Mouse (Mus musculus) CD4-positive helper T cell, adult 2 months (primary cell): ENCODE data around the gene Mrs2.
"Not testable (repeated sequence)": the region's sequence is repeated elsewhere in the genome, so short reads cannot be mapped to it uniquely, and the experiment has no call there.

Experiments used
- DNase-seq: peaks from one replicate; pipeline ENCODE4 v3.0.0-alpha.2; 2012; ENCODE audit warnings: low read depth, missing footprints, low spot score

Mrs2 gene

GRCm38 (mm10) chr13:24977820-24978342 is 42.3 kb downstream of the Mrs2 start:
- DNase-seq = no peak

DNA sequence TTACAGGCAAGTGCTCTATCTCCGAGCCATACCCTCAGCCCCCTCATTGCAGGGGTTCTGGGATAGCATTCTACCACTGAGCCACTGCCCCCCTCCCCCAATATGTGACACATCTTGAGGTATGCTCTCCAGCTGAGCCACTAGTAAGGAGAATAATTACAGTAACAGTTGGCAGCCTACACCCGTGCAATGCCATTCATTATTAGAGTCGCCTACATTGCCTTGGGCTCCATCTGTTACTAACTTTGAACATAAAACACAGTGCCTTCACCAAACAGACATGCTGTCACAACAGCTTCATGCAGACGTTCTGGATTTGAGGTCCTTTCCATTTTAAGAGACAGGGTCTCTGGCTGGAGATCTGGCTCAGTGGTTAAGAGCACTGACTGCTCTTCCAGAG is 43.8 kb downstream of the Mrs2 start:
- DNase-seq = no peak

- DNase-seq = not testable (repeated sequence)
Observed at GRCm38 (mm10) chr13:24971776-24972175, 48.4 kb downstream of the Mrs2 start.

DNA sequence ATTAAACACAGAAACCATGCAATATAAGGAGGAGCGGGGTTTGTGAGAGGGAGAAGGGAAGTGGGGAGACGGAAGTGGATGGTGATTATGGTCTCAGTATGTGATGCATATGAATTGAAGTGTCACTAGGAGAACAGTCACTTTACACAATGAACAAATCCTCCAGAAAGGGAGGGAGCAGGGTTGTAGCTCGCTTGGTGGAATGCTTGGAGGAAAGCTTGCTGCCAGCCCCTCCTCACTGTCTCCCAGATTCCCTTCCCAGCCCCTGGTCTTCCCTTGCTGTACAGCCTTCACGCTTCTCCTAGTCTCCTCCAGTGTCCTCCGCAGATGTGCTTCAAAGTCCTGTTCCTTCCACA is 54.4 kb downstream of the Mrs2 start:
- DNase-seq = no peak

GRCm38 (mm10) chr13:24965130-24965845 is 54.9 kb downstream of the Mrs2 start:
- DNase-seq = peak; percentile 75

- peak; percentile 65 for DNase-seq
Observed at GRCm38 (mm10) chr13:24962119-24962518, 58.1 kb downstream of the Mrs2 start.

- DNase-seq = no peak
Observed at GRCm38 (mm10) chr13:24960084-24960483, 60.1 kb downstream of the Mrs2 start.

- no peak for DNase-seq
Observed at GRCm38 (mm10) chr13:24958671-24959070, 61.5 kb downstream of the Mrs2 start.

GRCm38 (mm10) chr13:24955500-24955899 is 64.7 kb downstream of the Mrs2 start:
- no peak for DNase-seq

DNA sequence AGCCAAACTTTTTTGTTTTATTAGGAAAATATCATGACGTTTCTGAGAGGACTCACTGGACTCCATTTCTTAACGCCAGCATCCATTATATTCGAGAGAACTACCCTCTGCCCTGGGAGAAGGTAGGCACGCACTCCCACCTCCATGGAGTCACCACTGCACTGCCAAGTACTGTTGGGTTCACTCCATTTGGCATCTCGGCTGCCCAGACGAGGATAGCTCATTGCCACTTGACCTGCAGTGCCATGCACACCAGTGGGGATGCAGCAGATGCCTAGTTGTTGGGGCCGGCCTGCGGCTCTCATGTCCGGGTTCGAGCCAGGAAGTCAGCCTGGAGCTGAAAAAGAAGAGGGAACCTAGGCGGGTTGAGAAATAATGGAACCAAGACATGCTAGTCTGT is 65.1 kb downstream of the Mrs2 start:
- DNase-seq = no peak

DNA sequence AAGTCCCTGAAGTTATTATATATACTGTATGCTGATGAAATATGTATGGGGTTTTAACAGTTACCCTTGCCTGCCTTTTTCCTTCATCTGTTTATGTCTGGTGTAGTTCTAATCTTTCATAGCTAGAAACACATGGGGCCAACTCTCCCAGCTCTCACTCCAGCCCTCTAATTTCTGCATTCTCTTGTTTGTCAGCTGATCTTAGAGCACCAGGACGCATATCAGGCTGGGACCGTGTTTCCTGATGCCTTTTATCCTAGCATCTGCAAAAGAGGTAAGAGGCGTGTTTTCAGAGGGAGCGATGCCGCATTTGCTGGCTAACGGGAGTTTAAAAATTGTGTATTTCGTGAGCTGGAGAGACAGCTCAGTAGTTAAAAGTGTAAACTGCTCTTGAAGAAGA is 67.5 kb downstream of the Mrs2 start:
- no peak for DNase-seq

- no peak for DNase-seq
Observed at GRCm38 (mm10) chr13:24948870-24949269, 71.3 kb downstream of the Mrs2 start.

- no peak for DNase-seq
Observed at GRCm38 (mm10) chr13:24947158-24947557, 73.0 kb downstream of the Mrs2 start.

DNA sequence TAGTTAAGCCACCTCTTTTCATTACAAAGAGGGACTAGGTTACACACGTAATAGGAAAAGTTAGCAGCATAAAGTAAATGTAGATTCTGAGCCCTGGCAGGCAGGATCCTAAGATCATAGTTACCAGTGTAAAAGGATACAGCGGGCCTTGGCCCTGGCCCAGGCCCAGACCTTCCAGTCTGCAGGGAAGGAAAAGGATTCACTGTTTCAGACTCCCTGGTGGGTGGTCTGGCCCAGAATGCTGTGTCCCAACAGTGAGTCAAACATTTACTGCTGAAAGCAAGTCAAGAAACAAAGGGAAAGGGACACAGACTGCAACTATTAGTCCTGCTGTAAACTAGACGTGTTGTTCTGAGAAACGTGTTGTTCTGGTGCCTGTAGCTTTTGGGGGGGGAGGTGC is 74.6 kb downstream of the Mrs2 start:
- DNase-seq = no peak

DNA sequence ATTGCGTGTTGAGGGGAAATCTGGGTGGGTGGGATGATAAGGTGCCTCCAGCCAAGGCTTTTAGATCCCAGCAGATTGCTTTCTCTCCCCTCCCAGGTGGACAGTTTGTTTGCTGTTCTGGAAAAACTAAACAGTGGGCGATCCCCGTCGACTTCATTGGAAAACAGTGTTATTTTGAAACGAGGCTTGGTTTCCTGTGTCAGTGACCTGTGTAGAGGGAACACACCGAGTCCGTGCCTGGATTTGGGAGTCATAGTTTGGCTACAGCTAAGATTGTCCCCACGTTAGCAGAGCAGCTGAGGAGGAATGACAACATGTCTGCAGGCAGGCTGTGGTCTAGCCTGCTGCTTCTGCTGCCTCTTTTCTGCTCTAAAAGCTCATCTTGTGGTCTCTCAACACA is 76.9 kb downstream of the Mrs2 start:
- no peak for DNase-seq

GRCm38 (mm10) chr13:24942512-24943282 is 77.5 kb downstream of the Mrs2 start, which contains the start of gene Gpld1:
Gpld1 (plus strand) TSS chr13:24943152.
- DNase-seq = no peak

DNA sequence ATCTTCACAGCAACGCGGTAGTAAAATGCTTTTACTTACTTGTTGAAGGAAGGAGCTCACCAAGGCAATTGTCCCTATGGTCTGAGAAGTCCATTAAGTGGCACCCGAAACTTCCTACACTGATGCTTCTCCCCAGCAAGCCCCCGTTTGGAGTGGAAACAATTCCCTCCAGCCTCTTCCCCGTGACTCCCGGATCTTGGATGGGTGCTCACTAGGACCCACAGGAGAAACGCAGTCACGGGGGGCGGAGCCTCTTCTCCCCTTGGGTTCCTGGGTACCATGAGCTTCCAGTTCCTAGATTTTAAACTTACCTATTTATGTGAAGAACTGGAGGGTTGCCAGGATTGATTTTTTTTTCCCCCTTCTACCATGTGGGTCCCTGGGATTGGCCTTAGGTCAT is 80.7 kb downstream of the Mrs2 start:
- no peak for DNase-seq

DNA sequence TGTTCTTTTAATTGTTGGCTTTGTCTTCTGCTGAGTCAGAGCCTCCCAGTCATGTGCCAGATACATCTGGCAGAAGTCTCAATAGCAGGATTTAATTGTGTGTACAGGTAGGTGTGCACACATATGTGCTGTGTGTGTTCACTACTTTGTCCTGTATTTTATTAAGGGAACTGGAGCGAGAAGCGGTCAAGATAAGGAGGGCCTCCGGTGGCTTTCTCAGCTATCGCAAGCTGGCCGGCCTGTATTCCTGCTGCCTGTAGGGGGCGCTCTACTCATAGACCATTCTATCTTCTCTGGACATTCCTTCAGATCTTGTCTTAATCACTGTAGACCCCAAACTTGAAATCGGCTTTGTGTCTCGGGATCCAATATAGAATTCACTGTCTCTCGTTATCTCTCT is 81.5 kb downstream of the Mrs2 start:
- peak; percentile 61 for DNase-seq

DNA sequence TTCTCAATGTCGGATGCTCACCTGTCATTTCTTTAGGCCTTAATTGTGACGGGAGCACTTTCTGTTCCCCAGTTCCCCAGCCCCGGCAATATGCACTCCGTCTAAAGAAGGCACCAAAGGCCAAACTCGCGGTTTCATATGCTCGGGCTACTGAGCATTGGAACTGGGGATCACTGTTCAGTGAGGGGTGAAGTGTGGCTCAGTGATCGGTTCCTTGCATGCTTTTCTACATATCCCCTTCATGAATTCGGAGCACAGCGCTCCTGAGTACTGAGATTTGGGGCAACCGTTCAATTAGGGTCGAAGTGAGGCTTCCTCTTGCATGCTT is 82.4 kb downstream of the Mrs2 start:
- no peak for DNase-seq
